Mouse (Mus musculus): ENCODE measurements around the gene 4833420G17Rik.

DNA sequence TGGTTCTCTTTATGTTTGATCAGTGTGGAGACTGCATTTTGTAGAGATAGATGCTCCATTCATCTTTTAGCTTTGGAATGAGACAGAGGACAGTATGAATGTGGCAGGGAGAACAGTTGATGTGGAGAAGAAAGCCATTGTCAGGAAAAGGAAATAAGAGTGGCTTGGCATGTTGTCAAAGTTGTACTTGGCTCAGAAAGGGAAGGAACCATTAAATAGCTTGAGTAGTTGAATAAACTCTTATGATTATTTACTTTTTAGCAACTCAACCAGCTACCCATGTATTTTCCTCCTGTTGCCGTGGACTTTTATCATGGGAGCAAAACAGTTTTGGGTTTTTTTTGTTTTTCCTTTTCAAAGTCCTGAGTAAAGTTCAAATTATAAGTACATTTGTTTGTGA is 30.5 kb upstream of the 4833420G17Rik start:
- no peak for TF ChIP-seq POLR2A (IDR thresholded peaks at IDR 0.05; ENCODE audit: borderline replicate concordance, extremely low read depth, insufficient read depth, insufficient read length, poor library complexity, severe bottlenecking)
- TF ChIP-seq CTCF (IDR thresholded peaks at IDR 0.05; ENCODE audit: borderline replicate concordance, extremely low read depth, insufficient read depth, insufficient read length) = no peak

Data from brain, embryonic 14.5 days (tissue).